Mouse (Mus musculus) adrenal gland (tissue): ENCODE data around the gene Hspa1l.
"Not testable (repeated sequence)": the region's sequence is repeated elsewhere in the genome, so short reads cannot be mapped to it uniquely, and the experiment has no call there.

Experiments used
- intact Hi-C: fragments of 180-260 bp; cut with DNase I; formaldehyde crosslinking; loops from one replicate; pipeline ENCODE4 v1.15.1; 2025

Gene Hspa1l

DNA sequence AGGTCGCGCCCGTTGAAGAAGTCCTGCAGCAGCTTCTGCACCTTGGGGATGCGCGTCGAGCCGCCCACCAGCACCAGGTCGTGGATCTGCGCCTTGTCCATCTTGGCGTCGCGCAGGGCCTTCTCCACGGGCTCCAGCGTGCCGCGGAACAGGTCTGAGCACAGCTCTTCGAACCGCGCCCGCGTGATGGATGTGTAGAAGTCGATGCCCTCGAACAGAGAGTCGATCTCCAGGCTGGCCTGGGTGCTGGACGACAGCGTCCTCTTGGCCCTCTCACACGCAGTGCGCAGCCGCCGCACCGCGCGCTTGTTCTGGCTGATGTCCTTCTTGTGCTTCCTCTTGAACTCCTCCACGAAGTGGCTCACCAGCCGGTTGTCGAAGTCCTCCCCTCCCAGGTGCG, 1.7 kb upstream of the Hspa1l start:
- intact Hi-C loops: not testable (repeated sequence)

- intact Hi-C loops: not testable (repeated sequence)
Measured at GRCm38 (mm10) chr17:34971694-34972068, 822 bp upstream of the Hspa1l start.

DNA sequence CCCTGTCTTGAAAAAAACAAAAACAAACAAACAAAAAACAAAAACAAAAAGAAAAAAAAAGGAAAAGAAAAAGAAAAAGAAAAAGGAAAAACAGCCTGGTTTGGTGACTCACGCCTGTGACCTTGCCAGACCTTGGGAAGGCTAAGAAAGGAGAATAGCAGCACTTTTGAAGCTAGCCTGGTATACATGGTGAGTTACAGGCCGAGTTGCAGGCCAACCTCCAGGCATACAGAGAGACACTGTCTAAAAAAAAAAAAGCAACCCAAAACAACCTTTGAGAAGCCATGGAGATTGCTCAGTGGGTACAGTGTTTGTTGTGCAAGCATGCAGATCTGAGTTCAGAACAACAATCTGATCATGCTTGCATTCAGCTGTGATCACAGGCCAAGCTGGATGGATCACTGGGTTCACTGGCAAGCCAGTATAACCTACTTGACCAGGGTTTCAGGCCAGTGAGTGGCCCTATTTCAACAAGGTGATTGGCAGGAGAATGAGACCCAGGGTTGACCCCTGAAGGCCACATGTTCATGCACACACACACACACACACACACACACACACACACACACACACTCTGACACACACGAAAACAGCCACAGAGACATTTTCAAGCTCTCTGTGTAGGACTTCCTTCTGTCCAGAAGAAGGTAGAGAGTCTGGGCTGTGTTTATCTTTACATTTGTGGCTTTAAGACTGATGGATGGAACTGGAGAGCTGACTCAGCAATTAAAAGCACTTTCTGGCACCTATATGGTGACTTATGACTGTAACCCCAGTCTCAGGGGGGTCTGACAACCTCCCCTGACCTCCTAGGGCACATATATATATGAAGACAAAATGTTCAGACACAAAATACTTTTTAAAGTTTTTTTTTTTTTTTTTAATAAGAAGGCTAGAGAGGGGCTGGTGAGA, 3.3 kb downstream of the Hspa1l start:
- intact Hi-C loops: no loop called here

DNA sequence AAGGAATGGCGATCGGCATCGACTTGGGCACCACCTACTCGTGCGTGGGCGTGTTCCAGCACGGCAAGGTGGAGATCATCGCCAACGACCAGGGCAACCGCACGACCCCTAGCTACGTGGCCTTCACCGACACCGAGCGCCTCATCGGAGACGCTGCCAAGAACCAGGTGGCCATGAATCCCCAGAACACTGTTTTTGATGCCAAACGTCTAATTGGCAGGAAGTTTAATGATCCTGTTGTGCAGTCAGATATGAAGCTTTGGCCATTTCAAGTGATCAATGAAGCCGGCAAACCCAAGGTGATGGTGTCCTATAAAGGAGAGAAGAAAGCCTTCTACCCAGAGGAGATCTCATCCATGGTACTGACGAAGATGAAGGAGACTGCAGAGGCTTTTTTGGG, 4.5 kb downstream of the Hspa1l start:
- intact Hi-C loops: no loop called here

DNA sequence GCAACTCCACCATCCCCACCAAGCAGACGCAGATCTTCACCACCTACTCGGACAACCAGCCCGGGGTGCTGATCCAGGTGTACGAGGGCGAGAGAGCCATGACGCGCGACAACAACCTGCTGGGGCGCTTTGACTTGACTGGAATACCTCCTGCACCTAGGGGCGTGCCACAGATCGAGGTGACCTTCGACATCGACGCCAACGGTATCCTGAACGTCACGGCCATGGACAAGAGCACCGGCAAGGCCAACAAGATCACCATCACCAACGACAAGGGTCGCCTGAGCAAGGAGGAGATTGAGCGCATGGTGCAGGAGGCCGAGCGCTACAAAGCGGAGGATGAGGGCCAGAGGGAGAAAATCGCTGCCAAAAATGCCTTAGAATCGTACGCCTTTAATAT, 5.7 kb downstream of the Hspa1l start:
- intact Hi-C loops: no loop called here

GRCm38 (mm10) chr17:34979631-34980030, 7.1 kb downstream of the Hspa1l start:
- intact Hi-C loops: loop anchor here (2.0 to 5.0 kb wide), 2 partner anchors 27 to 142 kb away; partner anchors contain the start of genes Dxo and Stk19

- intact Hi-C loops: loop anchor here (2.0 to 5.0 kb wide), 2 partner anchors 28 to 143 kb away; partner anchors contain the start of genes Dxo and Stk19
Measured at GRCm38 (mm10) chr17:34980655-34981054, 8.2 kb downstream of the Hspa1l start.

DNA sequence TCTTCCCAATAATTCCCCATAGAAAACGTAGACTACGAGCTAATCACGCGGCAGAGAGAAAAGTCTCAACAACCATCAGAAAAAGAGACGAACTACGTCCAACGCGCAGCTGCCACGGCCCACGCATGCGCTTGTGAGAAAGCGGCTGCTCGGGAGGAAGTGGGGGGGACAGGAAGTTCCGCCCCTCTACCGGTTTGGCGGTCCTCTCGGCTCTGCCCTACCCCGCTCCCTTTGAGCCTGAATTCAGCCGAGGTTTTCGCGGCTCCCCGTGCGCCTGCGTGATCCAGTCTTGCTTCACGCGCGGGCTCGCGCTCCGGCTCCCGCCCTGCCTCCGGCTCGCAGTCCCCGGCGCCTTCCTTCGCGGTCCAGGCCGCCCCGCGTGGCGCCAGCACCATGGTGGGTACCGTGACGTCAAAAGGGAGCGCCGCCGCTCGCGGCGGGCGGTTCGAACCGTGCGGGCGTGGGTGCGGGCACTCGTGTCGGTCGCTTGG, 9.2 kb downstream of the Hspa1l start, which contains the start of gene Lsm2:
Gene Lsm2 (plus strand): TSS at position 173 of the 491 bp plus-strand sequence.
- intact Hi-C loops: loop anchor here (2.0 to 5.0 kb wide), 2 partner anchors 29 to 144 kb away; partner anchors contain the start of genes Dxo and Stk19

DNA sequence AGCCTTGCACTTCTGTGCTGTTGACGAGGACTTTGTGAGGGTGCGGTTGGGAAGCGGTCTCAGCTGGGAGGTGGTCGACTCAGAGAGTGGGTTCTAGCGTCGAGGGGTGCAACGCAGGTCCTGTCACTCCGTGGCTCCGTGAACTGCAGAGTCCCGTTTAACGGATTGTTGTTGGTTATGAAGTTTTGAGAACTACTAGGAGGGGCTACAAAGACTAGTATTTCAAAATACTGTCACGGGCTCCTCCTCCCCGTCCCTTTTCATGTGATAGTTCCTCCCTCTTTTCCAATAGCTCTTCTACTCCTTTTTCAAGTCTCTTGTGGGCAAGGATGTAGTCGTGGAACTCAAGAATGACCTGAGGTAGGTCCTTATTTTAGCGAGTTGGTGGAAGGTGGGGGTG, 9.8 kb downstream of the Hspa1l start:
- intact Hi-C loops: loop anchor here (5.0 kb wide), 1 partner anchor 145 kb away; the partner anchor contains the start of genes Dxo and Stk19

DNA sequence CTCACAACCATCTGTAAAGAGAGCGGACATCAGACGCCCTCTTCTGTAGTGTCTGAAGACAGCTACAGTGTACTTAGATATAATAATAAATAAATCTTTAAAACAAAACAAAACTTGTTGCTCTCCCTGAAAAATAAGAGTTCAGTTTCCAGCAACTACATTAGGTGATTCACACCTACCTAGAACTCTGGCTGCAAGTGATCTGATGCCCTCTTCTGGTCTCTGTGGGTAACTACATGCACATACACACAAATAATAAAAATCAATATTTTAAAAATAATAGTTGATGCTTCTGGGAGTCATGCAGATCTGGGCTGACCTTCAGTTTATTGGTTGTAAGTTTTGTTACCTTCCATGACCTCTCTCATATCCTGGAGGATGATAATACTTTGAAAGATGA, 11.7 kb downstream of the Hspa1l start:
- intact Hi-C loops: loop anchor here (5.0 kb wide), 1 partner anchor 147 kb away; the partner anchor contains the start of genes Dxo and Stk19

DNA sequence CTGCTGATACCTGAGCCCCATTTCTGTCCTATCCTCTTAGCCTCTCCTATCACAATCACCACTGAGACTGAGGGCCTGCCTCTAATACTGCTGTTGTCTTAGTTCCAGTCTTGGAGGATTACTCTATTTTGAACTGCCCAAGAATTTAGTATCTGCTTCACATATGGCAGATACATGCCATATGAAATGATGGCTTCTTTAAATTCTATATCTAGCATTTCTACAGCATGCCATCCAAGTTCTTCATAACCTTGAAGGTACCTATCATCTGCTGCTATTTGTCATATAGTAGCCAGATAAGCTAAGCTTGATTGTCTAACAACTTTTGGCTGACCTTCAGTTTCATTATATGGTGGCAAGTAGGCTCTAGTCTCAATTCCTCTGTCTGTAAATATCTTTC, 22.2 kb downstream of the Hspa1l start:
- intact Hi-C loops: no loop called here

GRCm38 (mm10) chr17:34995192-34995591, 22.7 kb downstream of the Hspa1l start:
- intact Hi-C loops: not testable (repeated sequence)

- intact Hi-C loops: not testable (repeated sequence)
Measured at GRCm38 (mm10) chr17:34995927-34996326, 23.4 kb downstream of the Hspa1l start.

- intact Hi-C loops: no loop called here
Measured at GRCm38 (mm10) chr17:34996411-34997141, 24.1 kb downstream of the Hspa1l start.

DNA sequence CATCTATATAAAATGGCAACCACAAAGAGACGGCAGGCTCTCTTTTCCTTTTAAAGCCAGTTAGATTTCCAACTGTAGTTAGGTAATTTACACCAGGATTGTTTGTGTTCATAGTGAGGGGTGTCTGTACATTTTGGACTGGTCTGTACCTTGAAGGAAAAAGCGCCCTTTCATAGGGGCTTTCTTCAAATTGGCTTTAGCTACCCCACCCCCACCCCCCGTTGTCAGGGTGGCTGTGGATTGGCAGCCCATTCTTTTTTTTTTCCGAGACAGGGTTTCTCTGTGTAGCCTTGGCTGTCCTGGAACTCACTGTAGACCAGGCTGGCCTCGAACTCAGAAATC, 24.6 kb downstream of the Hspa1l start:
- intact Hi-C loops: no loop called here

DNA sequence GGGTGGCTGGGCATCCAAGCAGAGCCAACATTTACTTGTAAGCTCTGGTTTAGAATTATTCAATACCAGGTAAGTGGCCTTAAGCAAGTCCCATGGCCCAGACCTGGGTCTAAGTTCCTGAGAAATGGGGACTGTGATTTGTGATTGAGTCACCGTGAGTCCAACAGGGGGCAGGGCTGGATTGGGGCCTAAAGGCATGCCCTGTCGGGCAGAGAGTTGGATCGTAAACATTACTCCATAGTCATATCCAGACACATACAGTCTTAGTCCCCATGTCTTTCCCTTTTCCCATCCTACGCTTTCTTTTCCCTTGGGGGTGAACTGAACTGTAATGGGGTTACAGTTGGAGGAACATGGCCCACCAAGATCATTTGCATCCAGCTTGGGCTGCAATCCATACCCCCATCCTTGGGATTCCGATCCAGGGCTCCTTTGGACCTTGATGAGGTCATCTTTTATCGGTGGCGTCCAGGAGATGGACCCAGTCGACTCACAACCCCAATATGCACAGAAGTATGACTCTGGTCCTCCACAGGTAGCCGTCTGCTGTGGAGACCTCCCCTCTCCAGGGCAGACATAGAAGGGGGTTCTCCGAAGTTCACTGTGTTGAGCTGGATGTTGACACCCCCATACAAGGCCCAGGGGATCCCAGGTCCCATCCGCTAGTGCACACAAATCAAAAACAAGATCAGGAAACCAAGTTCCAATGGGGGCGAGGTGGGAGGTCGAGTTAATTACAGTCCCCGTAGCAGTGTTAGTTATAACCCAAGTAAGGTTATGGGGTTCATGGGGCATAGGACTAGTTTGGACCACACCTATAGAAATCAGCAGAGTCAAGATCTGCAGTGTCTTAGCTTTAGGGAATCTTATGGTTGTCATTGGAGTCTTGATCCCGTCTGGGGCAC, 26.3 kb downstream of the Hspa1l start:
- intact Hi-C loops: no loop called here

DNA sequence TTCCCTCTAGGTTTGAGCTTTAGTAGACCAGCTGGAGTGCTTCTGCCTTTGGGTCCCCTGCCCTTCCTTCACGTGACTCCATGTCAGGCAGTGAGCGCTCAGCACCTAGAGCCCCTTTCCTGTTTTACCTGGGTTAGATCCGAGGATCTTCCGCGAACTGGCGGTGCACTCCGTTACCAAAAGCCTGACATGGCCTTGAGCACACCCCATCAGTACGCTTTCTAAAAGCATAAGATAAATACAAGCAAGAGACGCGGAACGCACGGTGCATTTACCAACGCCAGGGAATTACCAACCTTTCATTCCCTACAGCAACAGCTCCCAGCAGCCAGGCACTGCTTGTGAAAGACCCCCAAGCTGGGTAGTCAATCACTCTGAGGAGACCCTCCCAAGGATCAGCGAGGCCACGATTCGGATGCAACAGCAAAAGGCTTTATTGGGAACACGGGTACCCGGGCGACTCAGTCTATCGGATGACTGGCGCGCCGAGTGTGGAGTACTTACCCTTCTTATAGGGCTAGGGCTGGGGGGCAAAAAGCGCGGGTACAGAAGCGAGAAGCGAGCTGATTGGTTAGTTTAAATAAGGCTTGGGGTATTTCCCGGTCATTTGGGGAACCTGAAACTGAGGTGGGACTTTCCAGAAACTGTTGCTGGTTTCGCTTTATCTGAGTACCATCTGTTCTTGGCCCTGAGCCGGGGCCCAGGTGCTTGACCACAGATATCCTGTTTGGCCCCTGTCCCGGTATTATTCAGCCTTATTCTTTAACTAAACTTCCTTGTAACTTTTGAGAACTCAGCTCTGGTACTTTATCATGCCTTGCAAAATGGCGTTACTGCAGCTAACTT, 27.6 kb downstream of the Hspa1l start:
- intact Hi-C loops: not testable (repeated sequence)

DNA sequence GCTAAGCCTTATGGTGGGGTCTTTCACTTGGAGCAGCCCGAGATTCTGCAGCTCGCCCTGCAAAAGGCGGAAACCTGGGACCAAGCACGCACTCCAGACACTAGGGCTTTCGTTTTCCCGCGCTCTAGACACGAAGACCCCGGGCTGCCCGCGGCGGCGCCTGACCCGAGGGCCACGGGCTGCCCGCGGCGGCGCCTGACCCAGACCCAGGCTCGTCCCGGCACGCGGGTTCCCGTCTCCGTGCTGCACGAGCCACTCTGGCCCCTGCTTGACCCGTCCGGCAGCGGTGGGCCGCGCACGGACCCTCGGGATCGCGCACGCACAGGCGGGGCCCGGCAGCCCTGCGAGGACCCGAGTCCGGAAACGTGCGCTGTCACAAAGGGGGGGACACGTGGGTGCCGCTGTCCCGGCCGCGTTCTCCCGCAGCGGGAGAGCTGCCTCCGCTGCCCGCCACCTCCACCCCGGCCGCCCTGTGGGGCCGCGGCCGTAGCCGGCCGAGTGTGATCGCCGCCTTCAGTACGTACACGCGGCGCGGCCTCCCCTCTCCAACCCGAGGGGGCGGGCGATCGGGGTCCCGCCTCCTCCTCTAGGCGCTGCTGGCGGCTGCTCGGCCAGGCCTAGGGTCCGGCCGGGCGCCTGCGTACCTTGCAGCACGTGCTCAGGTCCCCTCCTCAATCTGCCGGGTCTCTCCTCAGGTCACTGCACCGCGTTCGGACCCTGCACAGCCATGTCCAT, 28.4 kb downstream of the Hspa1l start, which contains the start of gene Vars:
Gene Vars (plus strand): TSS at position 271 of the 735 bp plus-strand sequence.
- intact Hi-C loops: no loop called here
